Mouse (Mus musculus): Measurements from ENCODE around the gene Cnpy1.

- TF ChIP-seq CTCF (IDR thresholded peaks at IDR 0.05; ENCODE audit: extremely low read depth, insufficient read depth, low read length) (no peak), POLR2A (IDR thresholded peaks at IDR 0.05; ENCODE audit: extremely low read depth, insufficient read depth, low read length) (no peak)
Measured at GRCm38 (mm10) chr5:28211651-28212310, 33.8 kb downstream of the Cnpy1 start.

All from cortical plate, adult 2 months (tissue).